Mouse (Mus musculus): ENCODE measurements around the gene Klc2.

DNA sequence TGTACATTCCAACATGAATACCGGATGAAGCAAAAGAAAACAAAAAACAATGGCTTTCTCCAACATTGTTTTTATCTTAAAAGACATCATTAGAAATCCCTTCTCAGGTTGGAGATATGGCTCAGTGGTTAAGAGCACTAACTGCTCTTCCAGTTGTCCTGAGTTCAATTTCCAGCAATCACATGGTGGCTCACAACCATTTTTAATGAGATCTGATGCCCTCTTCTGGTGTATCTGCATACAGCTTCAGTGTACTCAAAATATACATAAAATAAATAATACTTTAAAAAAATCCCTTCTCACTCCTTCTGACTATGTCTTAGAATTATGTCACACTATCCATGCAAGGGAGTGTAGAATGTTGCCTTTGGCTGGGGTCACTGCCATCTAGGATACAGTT lies 39.1 kb downstream of the Klc2 start:
- TF ChIP-seq GATA1 (IDR thresholded peaks at IDR 0.05; ENCODE audit: low read length) (no peak), TAL1 (IDR thresholded peaks at IDR 0.05; ENCODE audit: low read length) (no peak)
